Mouse (Mus musculus) T-helper 2 cell (primary cell): ENCODE results near the gene Socs4.

Experiments used
- in situ Hi-C: fragments of 300-600 bp; cut with MboI, MseI; formaldehyde crosslinking; loops from one replicate; pipeline ENCODE4 v1.15.1; 2025; ENCODE audit warnings: high pct_unique_total_duplicates

Gene Socs4

GRCm38 (mm10) chr14:47276637-47277393 is at the start of gene Socs4, which contains the start of gene Wdhd1:
Gene Socs4, plus strand, starts transcription at chr14:47276931.
Gene Wdhd1, minus strand, starts transcription at chr14:47276857.
- in situ Hi-C loops, result no loop called here

GRCm38 (mm10) chr14:47229796-47230376 is 46.8 kb upstream of the Socs4 start:
- in situ Hi-C loops, result no loop called here

DNA sequence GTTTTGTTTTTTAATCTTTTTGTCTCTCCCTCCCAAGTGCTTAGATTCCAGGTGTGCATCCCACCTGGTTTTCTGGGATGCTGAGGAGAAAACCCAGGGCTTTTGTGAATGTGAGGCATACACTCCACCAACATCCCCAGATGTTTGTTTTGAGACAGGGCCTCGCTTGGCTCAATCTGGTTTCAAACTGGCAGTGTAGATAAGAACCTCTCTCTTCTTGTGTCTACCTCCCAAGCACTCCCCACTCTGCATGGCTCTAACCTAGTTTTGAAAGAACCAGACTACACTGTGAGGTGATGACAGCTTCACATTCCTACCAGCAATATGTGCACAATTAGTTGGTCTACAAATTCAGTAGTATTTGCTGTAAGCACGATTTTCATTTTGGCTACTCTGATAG is 43.1 kb upstream of the Socs4 start:
- in situ Hi-C loops, result no loop called here

DNA sequence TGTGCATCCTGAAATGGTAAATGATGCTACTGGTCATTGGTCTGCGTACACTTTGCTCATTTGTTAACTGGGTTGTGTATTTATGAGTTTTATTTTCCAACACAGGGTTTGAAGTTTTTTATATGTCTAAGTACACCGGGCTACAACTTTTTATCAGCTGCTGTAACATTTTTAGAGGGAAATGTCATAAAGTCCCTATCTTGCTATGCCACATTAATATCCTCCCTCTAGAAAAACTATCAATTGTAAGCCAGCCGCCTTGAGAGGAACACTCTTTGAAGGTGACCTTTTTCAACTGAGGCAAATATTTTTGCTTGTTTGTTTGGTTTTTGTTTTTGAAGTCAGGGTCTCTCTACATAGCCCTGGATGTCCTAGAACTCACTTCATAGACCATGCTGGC is 42.7 kb upstream of the Socs4 start:
- in situ Hi-C loops, result no loop called here

GRCm38 (mm10) chr14:47234526-47235250 is 42.0 kb upstream of the Socs4 start:
- in situ Hi-C loops, result no loop called here

- in situ Hi-C loops, result no loop called here
Observed at GRCm38 (mm10) chr14:47236491-47236890, 40.2 kb upstream of the Socs4 start.

DNA sequence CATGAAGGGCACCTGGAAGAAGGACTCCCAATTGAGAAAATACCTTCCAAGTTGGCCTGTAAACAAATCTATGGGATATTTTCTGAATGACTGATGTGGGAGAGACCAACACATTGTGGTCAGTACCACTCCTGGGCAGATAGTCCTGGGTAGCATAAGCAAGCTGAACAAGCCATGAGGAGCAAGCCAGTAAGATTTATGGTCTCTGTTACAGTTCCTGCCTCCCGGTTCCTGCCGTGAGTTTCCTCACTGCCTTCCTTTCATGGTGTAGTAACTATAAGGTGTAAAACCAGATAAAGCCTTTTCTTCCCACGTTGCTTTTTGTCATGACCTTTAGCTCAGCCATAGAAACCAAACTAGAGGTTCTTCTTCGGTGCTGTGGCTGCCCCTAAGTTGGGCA is 39.4 kb upstream of the Socs4 start:
- in situ Hi-C loops, result no loop called here

DNA sequence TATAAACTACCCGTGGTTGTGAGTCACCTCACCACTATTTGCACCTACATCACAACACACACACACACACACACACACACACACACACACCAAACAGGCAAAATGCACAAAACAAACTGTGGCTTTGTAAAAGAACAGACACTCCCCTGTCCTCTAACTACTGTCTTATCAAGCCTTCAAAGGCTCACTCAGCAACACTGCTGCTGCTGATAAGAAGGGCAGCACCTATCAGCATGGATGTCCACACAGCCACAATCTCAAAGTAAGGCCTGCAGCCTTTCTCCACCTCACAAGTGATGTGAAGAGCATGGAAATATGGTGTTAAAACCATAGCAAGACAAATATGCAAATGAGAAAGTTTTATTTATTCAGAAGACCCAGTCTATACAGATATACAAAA is 36.1 kb upstream of the Socs4 start:
- in situ Hi-C loops, result no loop called here

DNA sequence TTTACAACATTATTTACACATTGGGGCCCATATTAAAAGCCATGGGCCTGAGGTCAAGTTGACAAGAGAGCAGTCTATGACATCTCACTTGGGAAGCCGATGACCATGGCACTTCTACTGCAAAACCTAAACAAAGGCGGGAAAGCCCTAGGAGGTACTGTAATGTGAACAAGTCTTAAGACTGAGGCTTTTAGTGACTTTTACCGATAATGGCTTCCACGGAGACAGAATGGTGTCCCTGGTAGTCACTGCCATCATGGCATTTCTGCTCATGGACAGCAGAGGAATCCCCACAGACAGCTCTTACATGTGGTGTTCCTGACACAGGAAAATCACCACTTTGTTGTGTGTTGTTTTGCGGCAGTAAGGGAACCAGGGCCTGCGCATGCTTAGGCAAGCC is 35.7 kb upstream of the Socs4 start:
- in situ Hi-C loops, result no loop called here

DNA sequence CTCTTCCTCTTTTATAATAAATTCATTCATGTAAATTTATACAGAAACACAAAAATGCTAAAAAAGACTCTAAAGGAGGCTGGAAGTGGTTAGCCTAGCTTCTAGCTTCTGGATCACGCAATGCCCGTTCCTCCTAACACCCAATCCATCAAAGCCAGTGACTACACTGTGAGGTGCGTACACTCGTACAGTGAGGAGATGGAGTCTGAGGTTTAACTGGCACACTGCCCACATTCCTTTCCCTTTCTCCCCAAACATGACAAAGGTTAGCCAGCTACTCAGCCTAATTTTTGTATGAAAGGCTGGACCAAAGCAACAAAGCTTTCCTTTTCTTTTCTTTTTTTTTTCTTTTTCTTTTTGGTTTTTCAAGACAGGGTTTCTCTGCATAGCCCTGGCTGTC is 34.0 kb upstream of the Socs4 start:
- in situ Hi-C loops, result no loop called here

DNA sequence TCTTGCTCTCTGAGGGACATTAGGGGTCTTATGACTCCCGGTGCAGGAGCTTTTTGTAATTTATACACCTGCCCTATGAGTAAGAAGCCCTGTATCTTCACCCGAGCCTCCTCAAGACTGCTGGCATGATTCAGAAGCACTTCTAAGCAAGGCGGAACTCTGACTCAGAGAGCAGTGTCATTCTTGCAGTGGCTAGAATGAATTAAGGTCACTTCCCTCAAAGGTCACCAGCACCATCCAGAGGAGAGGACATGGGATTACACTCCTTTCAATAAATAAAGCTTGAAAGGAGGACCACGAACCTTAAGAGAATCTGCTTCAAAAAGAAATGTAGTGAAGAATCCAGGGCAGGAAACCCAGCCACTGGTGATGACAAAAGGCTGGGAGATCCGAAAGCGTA is 26.9 kb upstream of the Socs4 start:
- in situ Hi-C loops, result no loop called here

DNA sequence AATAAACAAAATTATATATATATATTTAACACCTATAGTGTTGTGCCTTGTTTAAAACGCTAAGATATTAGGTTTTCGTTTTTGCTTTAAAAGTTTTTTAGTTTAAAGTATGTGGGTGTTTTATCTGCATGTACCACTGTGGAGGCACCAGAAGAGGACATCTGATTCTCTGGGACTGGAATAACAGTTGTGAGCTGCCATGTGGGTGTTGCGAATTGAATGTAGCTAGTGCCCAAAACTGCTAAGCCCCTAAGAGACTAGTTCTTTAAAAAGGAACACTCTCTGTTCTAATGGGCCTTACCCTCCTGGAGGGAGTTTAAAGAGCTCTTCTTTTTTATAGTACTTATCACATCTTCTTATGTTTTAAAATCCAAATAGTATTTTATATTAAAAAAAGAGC is 11.9 kb upstream of the Socs4 start:
- in situ Hi-C loops, result loop anchor here (5.0 to 10.0 kb wide), 2 partner anchors 42 to 1960 kb away; no protein-coding TSS in a partner anchor

- in situ Hi-C loops, result loop anchor here (5.0 to 10.0 kb wide), 2 partner anchors 41 to 1961 kb away; no protein-coding TSS in a partner anchor
Observed at GRCm38 (mm10) chr14:47265829-47266228, 10.9 kb upstream of the Socs4 start.

GRCm38 (mm10) chr14:47269056-47269455 is 7.7 kb upstream of the Socs4 start:
- in situ Hi-C loops, result loop anchor here (5.0 to 10.0 kb wide), 2 partner anchors 38 to 1964 kb away; no protein-coding TSS in a partner anchor

- in situ Hi-C loops, result loop anchor here (5.0 to 10.0 kb wide), 2 partner anchors 38 to 1965 kb away; no protein-coding TSS in a partner anchor
Observed at GRCm38 (mm10) chr14:47269706-47270105, 7.0 kb upstream of the Socs4 start.

GRCm38 (mm10) chr14:47273751-47274150 is 3.0 kb upstream of the Socs4 start:
- in situ Hi-C loops, result no loop called here

DNA sequence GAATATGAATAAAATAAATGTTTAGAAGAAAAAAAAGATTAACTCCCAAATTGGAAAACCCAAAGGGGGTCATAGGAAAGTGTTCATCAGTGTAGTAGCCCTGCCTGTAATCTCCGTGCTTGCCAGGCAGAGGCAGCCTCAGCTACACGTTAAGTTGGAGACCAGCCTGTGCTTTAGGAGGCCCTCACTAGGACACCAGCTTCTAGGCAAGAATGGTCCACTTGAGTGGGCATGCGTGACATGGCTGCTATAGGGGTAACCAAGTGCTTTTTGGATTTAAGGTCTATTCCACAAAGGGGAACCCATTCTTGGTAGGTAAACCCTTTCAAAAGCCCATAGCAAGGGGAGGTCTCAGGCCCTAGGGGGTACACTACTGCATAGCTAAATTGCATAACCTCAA is 1.3 kb upstream of the Socs4 start:
- in situ Hi-C loops, result no loop called here

DNA sequence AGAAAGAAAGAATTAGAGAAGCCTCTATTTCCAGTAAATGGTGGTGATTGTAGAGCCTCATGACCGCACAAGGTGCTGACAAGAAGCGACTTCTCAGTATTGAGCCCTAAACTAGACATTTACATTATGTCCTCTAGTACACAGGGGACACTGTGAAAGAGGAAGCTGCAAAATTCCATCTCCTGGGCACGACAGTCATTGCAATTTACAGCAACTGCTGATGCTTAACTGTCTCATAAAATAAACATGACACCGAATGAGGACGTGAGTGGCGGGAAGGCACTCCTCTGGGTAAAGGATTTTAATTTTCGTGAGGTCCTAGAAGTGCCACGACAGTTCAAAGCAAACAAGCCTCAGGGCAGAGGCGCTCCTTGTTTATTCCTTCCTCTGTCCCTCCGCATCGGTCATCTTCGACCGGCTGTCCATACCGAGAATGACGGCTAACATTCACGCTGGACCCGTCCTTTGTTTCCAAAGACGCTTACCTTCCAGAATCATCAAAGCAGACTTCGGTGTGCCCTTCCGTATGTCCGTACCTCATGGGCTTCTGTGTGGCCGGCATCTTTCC is 611 bp upstream of the Socs4 start:
- in situ Hi-C loops, result no loop called here

GRCm38 (mm10) chr14:47279058-47279457 is 2.3 kb downstream of the Socs4 start:
- in situ Hi-C loops, result no loop called here

DNA sequence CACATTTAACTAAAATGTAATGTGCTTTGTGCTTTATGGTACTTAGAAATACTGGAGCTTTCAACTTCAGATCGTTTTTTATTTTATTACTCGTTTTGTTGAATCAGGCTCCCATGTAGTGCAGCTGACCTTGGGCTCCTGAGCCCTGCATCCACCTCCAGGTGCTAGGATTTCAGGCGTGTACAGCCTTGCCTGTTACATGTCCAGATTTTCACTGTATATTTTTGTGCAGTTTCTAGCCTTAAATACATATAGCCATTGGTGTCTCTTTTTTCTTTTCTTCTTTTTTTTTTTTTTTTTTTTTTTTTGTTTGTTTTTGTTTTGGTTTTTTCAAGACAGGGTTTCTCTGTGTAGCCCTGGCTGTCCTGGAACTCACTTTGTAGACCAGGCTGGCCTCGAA is 4.8 kb downstream of the Socs4 start:
- in situ Hi-C loops, result no loop called here

- in situ Hi-C loops, result no loop called here
Observed at GRCm38 (mm10) chr14:47283568-47283967, 6.8 kb downstream of the Socs4 start.

- in situ Hi-C loops, result no loop called here
Observed at GRCm38 (mm10) chr14:47285271-47285670, 8.5 kb downstream of the Socs4 start.
